ENCODE assay signal across 8 mouse cellular contexts in genomic region chr5:119972802-119973437, GRCm38 (mm10).
DNase-seq lines count a peak whose midpoint lies in the region; ATAC-seq lines count a peak whose summit lies in the region.

No protein-coding gene starts in this region.

- H3K4me3 ChIP-seq in forebrain, embryonic 14.5 days (ENCODE audit: low read depth, low read length), result no peak overlapping the region
- peak overlapping the region; percentile 23; the same call in 1 of the 2 replicates for H3K4me3 ChIP-seq in hindbrain, embryonic 16.5 days (ENCODE audit: low read length)
- peak overlapping the region; percentile 39 for H3K4me3 ChIP-seq in lung, embryonic 16.5 days (ENCODE audit: low read length)
- H3K4me3 ChIP-seq in stomach, embryonic 15.5 days (replicated peaks), result no peak overlapping the region

- no peaks in the 10 kb centered on the region for H3K27me3 ChIP-seq in forebrain, embryonic 14.5 days (replicated peaks; ENCODE audit: control insufficient read depth, insufficient read depth, low read length)
- H3K27me3 ChIP-seq in hindbrain, embryonic 16.5 days (replicated peaks; ENCODE audit: control insufficient read depth, insufficient read depth, low read length), result no peaks in the 10 kb centered on the region
- H3K27me3 ChIP-seq in lung, embryonic 16.5 days (ENCODE audit: control insufficient read depth, insufficient read depth, low read depth, low read length), result no peaks in the 10 kb centered on the region
- H3K27me3 ChIP-seq in stomach, embryonic 15.5 days (replicated peaks), result 0 out of 2 replicates have a peak, but pooled peaks cover 2% of the 10 kb centered on the region

- 0 out of 2 replicates have a peak overlapping the region, but pooled peaks have one; percentile 5 for H3K27ac ChIP-seq in forebrain, embryonic 14.5 days (ENCODE audit: low read depth, low read length)
- H3K27ac ChIP-seq in hindbrain, embryonic 16.5 days (ENCODE audit: low read depth, low read length), result no peak overlapping the region
- no peak overlapping the region for H3K27ac ChIP-seq in lung, embryonic 16.5 days (ENCODE audit: low read length)
- no peak overlapping the region for H3K27ac ChIP-seq in stomach, embryonic 15.5 days

- no peak overlapping the region for H3K4me2 ChIP-seq in forebrain, embryonic 14.5 days (ENCODE audit: low read length)
- peak overlapping the region; percentile 34 for H3K4me2 ChIP-seq in hindbrain, embryonic 16.5 days (ENCODE audit: low read length)
- peak overlapping the region; percentile 58 for H3K4me2 ChIP-seq in lung, embryonic 16.5 days (ENCODE audit: low read depth, low read length)
- H3K4me2 ChIP-seq in stomach, embryonic 15.5 days, result 0 out of 2 replicates have a peak overlapping the region, but pooled peaks have one; percentile 10

- ATAC-seq in forebrain, embryonic 14.5 days, result peak; percentile 75
- ATAC-seq in hindbrain, embryonic 16.5 days, result peak; percentile 77
- peak; percentile 84 for ATAC-seq in lung, embryonic 16.5 days (ENCODE audit: low read depth)
- no peak for ATAC-seq in stomach, embryonic 15.5 days (ENCODE audit: insufficient read depth, low FRiP score, low read depth)

- H3K9ac ChIP-seq in forebrain, embryonic 14.5 days (ENCODE audit: low read length), result no peak overlapping the region
- H3K9ac ChIP-seq in hindbrain, embryonic 16.5 days (ENCODE audit: low read depth, low read length), result no peak overlapping the region
- peak overlapping the region; percentile 56 for H3K9ac ChIP-seq in lung, embryonic 16.5 days (ENCODE audit: low read length)
- H3K9ac ChIP-seq in stomach, embryonic 15.5 days, result no peak overlapping the region

- H3K36me3 ChIP-seq in forebrain, embryonic 14.5 days (ENCODE audit: control insufficient read depth, insufficient read depth, low read length), result no peaks in the 10 kb centered on the region
- H3K36me3 ChIP-seq in hindbrain, embryonic 16.5 days (ENCODE audit: control insufficient read depth, insufficient read depth, low read length), result no peaks in the 10 kb centered on the region
- no peaks in the 10 kb centered on the region for H3K36me3 ChIP-seq in lung, embryonic 16.5 days (ENCODE audit: control insufficient read depth, insufficient read depth, low read length)
- no peaks in the 10 kb centered on the region for H3K36me3 ChIP-seq in stomach, embryonic 15.5 days

- no peaks in the 10 kb centered on the region for H3K4me1 ChIP-seq in forebrain, embryonic 14.5 days (ENCODE audit: control insufficient read depth, insufficient read depth, low read length)
- no peaks in the 10 kb centered on the region for H3K4me1 ChIP-seq in hindbrain, embryonic 16.5 days (ENCODE audit: control insufficient read depth, insufficient read depth, low read depth, low read length)
- H3K4me1 ChIP-seq in lung, embryonic 16.5 days (replicated peaks; ENCODE audit: control insufficient read depth, insufficient read depth, low read length), result no peaks in the 10 kb centered on the region
- H3K4me1 ChIP-seq in stomach, embryonic 15.5 days, result no peaks in the 10 kb centered on the region

- no peaks in the 10 kb centered on the region for H3K9me3 ChIP-seq in forebrain, embryonic 14.5 days (replicated peaks; ENCODE audit: control insufficient read depth, low read length)
- no peaks in the 10 kb centered on the region for H3K9me3 ChIP-seq in hindbrain, embryonic 16.5 days (ENCODE audit: control insufficient read depth, low read length)
- H3K9me3 ChIP-seq in lung, embryonic 16.5 days (ENCODE audit: control insufficient read depth, low read length), result no peaks in the 10 kb centered on the region
- no peaks in the 10 kb centered on the region for H3K9me3 ChIP-seq in stomach, embryonic 15.5 days

- intact Hi-C loops in gastrocnemius, postnatal 14 days (cut with DNase I; ENCODE audit: low total_unique reads), result no loop called here

- 47% methylated on average over 24 of the region's 24 CpGs for WGBS in forebrain, embryonic 14.5 days
- 51% methylated on average over 24 of the region's 24 CpGs for WGBS in hindbrain, embryonic 16.5 days
- WGBS in lung, embryonic 16.5 days, result 15% methylated on average over 24 of the region's 24 CpGs
- WGBS in stomach, embryonic 15.5 days, result 27% methylated on average over 24 of the region's 24 CpGs

- DNase-seq in layer of hippocampus, adult 11-12 months (ENCODE audit: low spot score), result peak; percentile 55
- DNase-seq in layer of hippocampus, adult 9-10 months (ENCODE audit: low spot score), result no peak
- DNase-seq in forebrain, embryonic 14.5 days (ENCODE audit: low spot score), result peak; percentile 75
- no peak for DNase-seq in spleen, adult 12 weeks (ENCODE audit: low spot score)
- no peak for DNase-seq in gastrocnemius, postnatal 14 days

Comparison
In these comparisons a context has a peak if more than half of its experiments do, and no peak if none do; other contexts are left out.
1. DNase-seq: peak in layer of hippocampus, adult 11-12 months (single experiment) and forebrain, embryonic 14.5 days (single experiment); none in layer of hippocampus, adult 9-10 months (single experiment), spleen, adult 12 weeks (single experiment) and gastrocnemius, postnatal 14 days (single experiment).
2. H3K4me3 ChIP-seq: peak in hindbrain, embryonic 16.5 days (single experiment) and lung, embryonic 16.5 days (single experiment); none in forebrain, embryonic 14.5 days (single experiment) and stomach, embryonic 15.5 days (single experiment).